Mouse (Mus musculus): ENCODE data around the gene Carns1. TPM values are rescaled to one million over a fixed set of nuclear protein-coding genes. Genes with fewer than 3 reads are reported as not detected.

Gene Carns1
- polyA plus RNA-seq, 1 experiment: 2.1 TPM

- peaks cover 47% of the 10 kb centered on the region for H3K79me2 ChIP-seq (ENCODE audit: control insufficient read depth, insufficient read depth)
- peak overlapping the region; percentile 84 for H3K4me3 ChIP-seq (ENCODE audit: insufficient read depth, poor library complexity, severe bottlenecking)
- no peaks in the 10 kb centered on the region for H3K27me3 ChIP-seq (ENCODE audit: control insufficient read depth, insufficient read depth, insufficient read length)
- H3K79me3 ChIP-seq (ENCODE audit: low read depth): peaks cover 24% of the 10 kb centered on the region
- H3ac ChIP-seq (ENCODE audit: control insufficient read depth, insufficient read length, low read depth): peak overlapping the region; percentile 87
- no peak for TF ChIP-seq FOSL1 (IDR thresholded peaks at IDR 0.05; ENCODE audit: insufficient read depth, low read length, poor library complexity, severe bottlenecking)
- no peak for TF ChIP-seq CTCF (IDR thresholded peaks at IDR 0.05; ENCODE audit: control insufficient read depth, insufficient read depth, insufficient read length)
- TF ChIP-seq USF1 (IDR thresholded peaks at IDR 0.05; ENCODE audit: low read depth): no peak
- no peak for TF ChIP-seq CEBPB (IDR thresholded peaks at IDR 0.05; ENCODE audit: low read depth)
- TF ChIP-seq MYOD1 (IDR thresholded peaks at IDR 0.05; ENCODE audit: control insufficient read depth, insufficient read length, low read depth): no peak
- no peak for TF ChIP-seq MAX (IDR thresholded peaks at IDR 0.05)
- no peak for TF ChIP-seq MYOG (IDR thresholded peaks at IDR 0.05; ENCODE audit: control insufficient read depth, extremely low read depth, insufficient read length)
- H3K36me3 ChIP-seq (ENCODE audit: control insufficient read depth, insufficient read depth): peaks cover 53% of the 10 kb centered on the region
These were observed 17.9 kb upstream of the Carns1 start for GRCm38 (mm10) chr19:4193129-4193528.

GRCm38 (mm10) chr19:4192251-4192985, 17.1 kb upstream of the Carns1 start:
- TF ChIP-seq MAX (IDR thresholded peaks at IDR 0.05) (no peak), USF1 (IDR thresholded peaks at IDR 0.05; ENCODE audit: low read depth) (no peak), CTCF (IDR thresholded peaks at IDR 0.05; ENCODE audit: control insufficient read depth, insufficient read depth, insufficient read length) (no peak), CEBPB (IDR thresholded peaks at IDR 0.05; ENCODE audit: low read depth) (no peak)
- H3K27me3 ChIP-seq (ENCODE audit: control insufficient read depth, insufficient read depth, insufficient read length): no peaks in the 10 kb centered on the region
- peak overlapping the region; percentile 87 for H3ac ChIP-seq (ENCODE audit: control insufficient read depth, insufficient read length, low read depth)
- H3K79me3 ChIP-seq (ENCODE audit: low read depth): peaks cover 24% of the 10 kb centered on the region
- peak overlapping the region; percentile 84 for H3K4me3 ChIP-seq (ENCODE audit: insufficient read depth, poor library complexity, severe bottlenecking)
- H3K36me3 ChIP-seq (ENCODE audit: control insufficient read depth, insufficient read depth): peaks cover 48% of the 10 kb centered on the region
- peaks cover 47% of the 10 kb centered on the region for H3K79me2 ChIP-seq (ENCODE audit: control insufficient read depth, insufficient read depth)

DNA sequence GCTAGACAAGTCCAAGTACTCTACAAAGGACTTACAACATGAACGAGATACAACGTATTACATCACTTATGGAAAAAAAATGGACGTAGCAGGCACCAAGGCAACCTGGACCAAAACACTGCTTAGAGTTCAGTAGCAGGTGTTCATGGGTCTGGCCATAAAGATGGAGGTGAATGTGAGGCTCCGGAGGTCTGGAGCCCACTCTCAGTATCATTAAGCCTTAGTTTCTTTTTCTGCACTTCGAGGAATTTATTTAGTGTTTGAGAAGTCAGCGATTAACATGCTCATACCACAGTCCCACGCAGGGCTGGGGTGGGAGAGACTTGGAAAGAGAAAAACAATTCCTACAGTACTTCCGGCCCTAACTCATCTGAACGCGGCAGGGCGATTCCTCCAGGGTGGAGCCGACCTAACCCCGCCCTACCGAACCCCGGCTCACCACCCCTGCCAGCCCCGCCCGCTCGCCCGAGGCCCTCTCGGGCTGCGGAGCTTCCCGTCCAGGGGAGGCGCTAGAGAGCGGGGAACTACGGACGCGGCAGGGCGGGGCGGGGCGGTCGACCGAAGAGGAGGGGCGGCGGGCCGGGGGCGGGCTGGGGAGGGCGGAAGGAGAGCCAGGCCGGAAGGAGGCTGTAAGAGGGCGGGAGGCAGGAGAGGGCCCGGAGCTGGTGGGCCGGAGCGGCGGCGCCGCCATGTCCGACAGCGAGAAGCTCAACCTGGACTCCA, 16.4 kb upstream of the Carns1 start, which contains the start of gene Ppp1ca:
TSS of gene Ppp1ca (plus strand) at position 538 of the 723 bp plus-strand sequence.
- Histone ChIP-seq H3ac (ENCODE audit: control insufficient read depth, insufficient read length, low read depth) (peak within 1 kb of the TSS; percentile 87), H3K79me3 (ENCODE audit: low read depth) (peaks cover 24% of the 10 kb centered on the region), H3K4me3 (ENCODE audit: insufficient read depth, poor library complexity, severe bottlenecking) (peak within 1 kb of the TSS; percentile 84), H3K79me2 (ENCODE audit: control insufficient read depth, insufficient read depth) (peaks cover 47% of the 10 kb centered on the region), H3K27me3 (ENCODE audit: control insufficient read depth, insufficient read depth, insufficient read length) (no peaks in the 10 kb centered on the region), H3K36me3 (ENCODE audit: control insufficient read depth, insufficient read depth) (peaks cover 41% of the 10 kb centered on the region)
- TF ChIP-seq CTCF (IDR thresholded peaks at IDR 0.05; ENCODE audit: control insufficient read depth, insufficient read depth, insufficient read length) (peak; percentile 88), USF1 (IDR thresholded peaks at IDR 0.05; ENCODE audit: low read depth) (no peak), MYOG (IDR thresholded peaks at IDR 0.05; ENCODE audit: control insufficient read depth, extremely low read depth, insufficient read length) (no peak), CEBPB (IDR thresholded peaks at IDR 0.05; ENCODE audit: low read depth) (no peak), MYOD1 (IDR thresholded peaks at IDR 0.05; ENCODE audit: control insufficient read depth, insufficient read length, low read depth) (no peak), FOSL1 (IDR thresholded peaks at IDR 0.05; ENCODE audit: insufficient read depth, low read length, poor library complexity, severe bottlenecking) (no peak), MAX (IDR thresholded peaks at IDR 0.05) (no peak)

DNA sequence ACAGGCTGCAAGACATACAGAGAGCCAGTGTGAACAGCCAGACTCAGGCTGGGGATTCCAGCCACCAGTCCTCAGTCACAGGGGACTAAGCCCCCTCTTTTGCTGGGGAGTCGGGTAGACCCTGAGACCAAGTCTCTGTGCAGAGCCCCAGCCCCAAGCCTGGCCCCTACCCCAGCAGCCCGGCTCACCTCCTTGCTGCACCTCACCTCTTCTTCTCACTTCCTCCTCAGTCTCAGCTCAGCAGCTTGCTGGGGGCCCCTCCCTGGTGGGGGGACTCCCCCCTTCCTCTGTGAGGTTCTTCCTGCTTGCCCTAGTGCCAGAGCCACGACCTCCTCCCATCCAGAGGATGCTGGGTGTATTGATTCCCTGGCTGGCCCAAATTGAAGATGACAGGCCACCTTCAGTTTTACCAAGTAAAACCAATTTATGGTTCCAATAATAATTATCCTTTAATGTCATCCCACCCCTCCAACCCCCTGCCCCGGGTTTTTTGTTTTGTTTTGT, 15.6 kb upstream of the Carns1 start, which contains the start of gene Tbc1d10c:
TSS of gene Tbc1d10c (minus strand) at position 454 of the 504 bp plus-strand sequence.
- peaks cover 39% of the 10 kb centered on the region for H3K79me2 ChIP-seq (ENCODE audit: control insufficient read depth, insufficient read depth)
- no peak for TF ChIP-seq CEBPB (IDR thresholded peaks at IDR 0.05; ENCODE audit: low read depth)
- no peak for TF ChIP-seq MYOG (IDR thresholded peaks at IDR 0.05; ENCODE audit: control insufficient read depth, extremely low read depth, insufficient read length)
- TF ChIP-seq MYOD1 (IDR thresholded peaks at IDR 0.05; ENCODE audit: control insufficient read depth, insufficient read length, low read depth): no peak
- no peak for TF ChIP-seq CTCF (IDR thresholded peaks at IDR 0.05; ENCODE audit: control insufficient read depth, insufficient read depth, insufficient read length)
- TF ChIP-seq USF1 (IDR thresholded peaks at IDR 0.05; ENCODE audit: low read depth): no peak
- no peak for TF ChIP-seq FOSL1 (IDR thresholded peaks at IDR 0.05; ENCODE audit: insufficient read depth, low read length, poor library complexity, severe bottlenecking)
- H3K36me3 ChIP-seq (ENCODE audit: control insufficient read depth, insufficient read depth): peaks cover 33% of the 10 kb centered on the region
- H3K27me3 ChIP-seq (ENCODE audit: control insufficient read depth, insufficient read depth, insufficient read length): no peaks in the 10 kb centered on the region
- H3K4me3 ChIP-seq (ENCODE audit: insufficient read depth, poor library complexity, severe bottlenecking): peak within 1 kb of the TSS; percentile 84
- H3K79me3 ChIP-seq (ENCODE audit: low read depth): peaks cover 24% of the 10 kb centered on the region
- H3ac ChIP-seq (ENCODE audit: control insufficient read depth, insufficient read length, low read depth): peak within 1 kb of the TSS; percentile 87

DNA sequence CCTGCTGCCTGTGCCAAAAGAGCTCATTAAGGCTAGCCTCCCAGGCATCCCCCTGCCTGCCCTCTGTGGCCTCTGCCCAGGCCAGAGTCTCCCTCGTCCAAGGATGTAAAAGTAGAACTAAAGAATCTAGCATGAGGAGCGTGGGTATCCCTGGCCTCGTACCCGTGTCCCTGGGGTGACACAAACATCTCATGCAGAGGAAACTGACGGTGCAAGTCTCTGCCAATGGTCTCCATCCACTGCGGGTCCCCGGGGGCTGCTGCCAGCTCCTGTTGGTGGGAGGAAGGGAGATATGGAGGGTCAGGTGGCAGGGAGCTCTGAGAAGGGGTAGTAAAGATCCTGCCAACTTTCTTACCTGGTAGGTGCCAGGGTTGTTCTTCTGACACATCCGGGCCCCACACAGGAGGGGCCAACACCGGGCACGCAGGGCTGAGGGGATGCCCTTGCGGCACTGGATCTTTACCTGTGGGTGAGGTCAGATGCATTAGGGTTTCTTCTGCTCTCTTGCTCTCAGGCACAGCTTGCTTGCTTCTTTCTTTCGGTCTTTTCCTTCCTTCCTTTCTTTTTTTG, 13.9 kb upstream of the Carns1 start:
- Histone ChIP-seq H3K79me2 (ENCODE audit: control insufficient read depth, insufficient read depth) (peaks cover 21% of the 10 kb centered on the region), H3K36me3 (ENCODE audit: control insufficient read depth, insufficient read depth) (peaks cover 16% of the 10 kb centered on the region), H3K79me3 (ENCODE audit: low read depth) (peaks cover 19% of the 10 kb centered on the region), H3K4me3 (ENCODE audit: insufficient read depth, poor library complexity, severe bottlenecking) (no peak overlapping the region), H3ac (ENCODE audit: control insufficient read depth, insufficient read length, low read depth) (no peak overlapping the region), H3K27me3 (ENCODE audit: control insufficient read depth, insufficient read depth, insufficient read length) (no peaks in the 10 kb centered on the region)
- TF ChIP-seq MYOG (IDR thresholded peaks at IDR 0.05; ENCODE audit: control insufficient read depth, extremely low read depth, insufficient read length): no peak
- no peak for TF ChIP-seq MYOD1 (IDR thresholded peaks at IDR 0.05; ENCODE audit: control insufficient read depth, insufficient read length, low read depth)
- TF ChIP-seq USF1 (IDR thresholded peaks at IDR 0.05; ENCODE audit: low read depth): no peak
- no peak for TF ChIP-seq CEBPB (IDR thresholded peaks at IDR 0.05; ENCODE audit: low read depth)
